Mouse (Mus musculus): Measurements from ENCODE around the gene C2cd3.

DNA sequence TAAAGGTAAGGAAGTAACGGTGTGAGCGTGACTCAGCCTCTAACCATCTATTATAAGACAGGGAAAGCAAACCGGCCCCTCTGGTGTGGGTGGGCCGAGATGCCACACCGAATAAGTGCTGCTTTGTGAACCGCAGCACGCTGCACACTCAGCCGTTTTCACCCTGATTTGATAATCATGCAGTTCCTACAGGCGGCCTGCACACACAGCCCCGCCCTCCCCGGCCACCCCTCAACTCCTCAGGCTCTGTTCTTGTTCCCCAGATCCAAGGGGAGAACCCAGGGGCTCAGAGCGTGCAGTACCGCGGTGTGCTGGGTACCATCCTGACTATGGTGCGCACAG, 107.8 kb downstream of the C2cd3 start:
- TF ChIP-seq CTCF (IDR thresholded peaks at IDR 0.05; ENCODE audit: low read depth, low read length), result no peak
- TF ChIP-seq POLR2A (IDR thresholded peaks at IDR 0.05; ENCODE audit: insufficient read depth, low read length), result no peak
- TF ChIP-seq EP300 (IDR thresholded peaks at IDR 0.05; ENCODE audit: insufficient read depth, low read depth, low read length), result no peak
